Mouse (Mus musculus): ENCODE measurements at regions not wholly inside any gene's neighbourhood (a gene's known extent, or its start where the extent isn't known, plus 50 kb on each side); places are given as distances from the start of the nearest gene placed in this dataset.

DNA sequence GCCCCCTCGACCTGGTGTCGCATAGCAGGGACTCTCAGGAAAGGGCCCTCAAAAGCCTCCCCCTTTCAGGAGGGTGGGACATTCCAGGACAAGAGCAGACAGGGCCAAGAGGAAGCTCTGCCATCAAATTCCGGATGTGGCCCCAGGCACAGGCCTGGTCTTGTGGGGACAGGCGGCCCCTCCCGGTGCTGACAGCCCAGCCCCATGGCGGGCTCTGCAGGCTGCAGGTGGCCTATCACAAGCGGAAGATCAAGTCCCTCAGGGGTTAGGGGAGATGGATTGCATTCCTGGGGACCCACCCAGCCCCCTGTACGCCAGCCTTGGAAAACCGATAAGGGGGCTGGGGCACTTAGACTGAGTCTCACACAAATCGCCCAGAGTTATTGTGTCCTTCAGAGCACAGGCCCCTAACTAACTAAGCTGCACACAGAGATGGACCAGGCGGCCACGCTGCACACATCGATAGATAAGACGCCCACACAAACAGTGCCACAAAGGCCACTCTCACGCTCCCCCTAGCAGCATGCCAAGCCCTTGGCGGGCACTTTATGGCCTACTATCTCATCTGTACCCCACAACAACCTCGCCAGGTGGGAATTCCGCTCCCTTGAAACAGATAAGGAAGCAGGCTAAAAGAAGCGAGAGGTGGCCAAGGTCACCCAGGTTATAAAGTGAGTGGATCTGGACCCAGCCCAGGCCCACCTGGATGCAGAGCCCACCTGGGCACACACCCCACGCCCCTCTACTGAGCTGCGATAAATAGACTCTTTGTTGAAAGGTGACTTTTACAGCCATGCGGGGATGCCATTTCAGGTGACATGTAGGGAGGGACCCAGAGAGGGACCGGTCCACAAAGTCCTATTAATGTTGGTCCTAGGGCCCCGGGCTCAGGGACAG is 55.5 kb downstream of the Gm5294 start:
- Histone ChIP-seq H3K4me2 (replicated peaks; ENCODE audit: low read depth, low read length) (no peak overlapping the region), H3K27ac (ENCODE audit: low read length) (no peak overlapping the region), H3K27me3 (replicated peaks; ENCODE audit: insufficient read depth, low read length) (no peaks in the 10 kb centered on the region), H3K36me3 (ENCODE audit: insufficient read depth, low read length) (no peaks in the 10 kb centered on the region), H3K4me1 (ENCODE audit: insufficient read depth, low read depth, low read length) (no peaks in the 10 kb centered on the region), H3K9me3 (ENCODE audit: low read length) (no peaks in the 10 kb centered on the region), H3K9ac (replicated peaks; ENCODE audit: low read depth) (no peak overlapping the region), H3K4me3 (ENCODE audit: low read depth, low read length) (no peak overlapping the region)
- no peak for DNase-seq (ENCODE audit: low spot score)
- WGBS = 53% methylated on average over 24 of the region's 24 CpGs
- no peak for TF ChIP-seq CTCF (IDR thresholded peaks at IDR 0.05)
- no peak for TF ChIP-seq EP300 (IDR thresholded peaks at IDR 0.05)
- ATAC-seq = no peak

DNA sequence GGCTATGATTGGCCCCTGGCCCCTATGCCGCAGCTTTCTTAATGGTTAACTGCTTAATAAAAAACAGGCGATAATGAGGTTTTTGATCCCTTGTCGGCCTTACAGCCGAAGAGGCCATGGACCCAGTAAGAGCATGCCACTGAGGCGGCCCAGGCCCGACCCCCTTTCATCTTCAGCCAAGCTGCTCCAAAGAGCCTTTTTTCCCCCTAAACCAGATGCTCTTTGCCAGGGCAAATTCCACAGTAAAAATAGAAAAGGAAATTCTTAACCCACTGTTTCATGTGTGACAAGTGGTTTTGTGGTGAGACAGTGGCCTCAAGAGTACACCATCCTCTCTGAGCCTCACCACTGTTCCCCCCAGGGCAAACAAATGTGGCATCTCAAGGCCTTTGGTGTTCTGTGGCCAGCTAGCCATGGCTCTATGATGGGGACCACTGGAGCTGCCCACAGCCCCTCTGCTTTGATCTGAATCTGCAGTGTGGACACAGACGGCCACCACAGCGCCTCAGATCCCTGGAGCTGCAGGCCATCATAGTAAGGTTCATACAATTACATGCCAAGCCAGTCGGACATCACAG is 61.9 kb downstream of the Gm5294 start:
- H3K4me2 ChIP-seq (replicated peaks; ENCODE audit: low read depth, low read length) = no peak overlapping the region
- no peaks in the 10 kb centered on the region for H3K4me1 ChIP-seq (ENCODE audit: insufficient read depth, low read depth, low read length)
- H3K27ac ChIP-seq (ENCODE audit: low read length) = no peak overlapping the region
- H3K27me3 ChIP-seq (replicated peaks; ENCODE audit: insufficient read depth, low read length) = no peaks in the 10 kb centered on the region
- no peaks in the 10 kb centered on the region for H3K36me3 ChIP-seq (ENCODE audit: insufficient read depth, low read length)
- TF ChIP-seq CTCF (IDR thresholded peaks at IDR 0.05) (no peak), EP300 (IDR thresholded peaks at IDR 0.05) (no peak)
- ATAC-seq = no peak
- H3K4me3 ChIP-seq (ENCODE audit: low read depth, low read length) = no peak overlapping the region
- whole genome bisulfite sequencing = 53% methylated on average over 9 of the region's 9 CpGs
- no peaks in the 10 kb centered on the region for H3K9me3 ChIP-seq (ENCODE audit: low read length)
- no peak overlapping the region for H3K9ac ChIP-seq (replicated peaks; ENCODE audit: low read depth)
- no peak for DNase-seq (ENCODE audit: low spot score)

DNA sequence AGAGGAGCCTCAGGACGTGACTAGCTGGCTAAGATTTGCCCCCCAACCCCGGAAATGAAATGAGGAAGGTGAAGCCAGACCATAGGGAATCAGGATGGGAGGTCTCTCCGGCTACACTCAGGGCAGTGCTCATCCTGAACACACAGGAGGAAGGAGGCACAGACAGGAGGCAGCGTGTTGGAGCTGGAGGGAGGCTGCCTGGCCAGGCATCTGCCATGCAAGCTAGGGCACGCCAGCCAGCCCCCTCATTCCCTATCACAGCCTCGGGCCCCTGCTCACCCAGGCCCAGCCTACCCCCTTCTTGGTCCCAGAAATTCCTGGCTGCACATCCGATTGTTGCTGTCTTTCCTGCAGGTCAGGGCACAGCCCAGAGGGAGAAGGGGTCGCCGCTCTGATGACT is 63.7 kb downstream of the Gm5294 start:
- no peak for ATAC-seq
- no peak for DNase-seq (ENCODE audit: low spot score)
- no peak overlapping the region for H3K27ac ChIP-seq (ENCODE audit: low read length)
- no peak overlapping the region for H3K4me2 ChIP-seq (replicated peaks; ENCODE audit: low read depth, low read length)
- H3K9me3 ChIP-seq (ENCODE audit: low read length) = no peaks in the 10 kb centered on the region
- no peaks in the 10 kb centered on the region for H3K36me3 ChIP-seq (ENCODE audit: insufficient read depth, low read length)
- no peak overlapping the region for H3K9ac ChIP-seq (replicated peaks; ENCODE audit: low read depth)
- WGBS = 65% methylated on average over 9 of the region's 9 CpGs
- H3K27me3 ChIP-seq (replicated peaks; ENCODE audit: insufficient read depth, low read length) = no peaks in the 10 kb centered on the region
- H3K4me3 ChIP-seq (ENCODE audit: low read depth, low read length) = no peak overlapping the region
- H3K4me1 ChIP-seq (ENCODE audit: insufficient read depth, low read depth, low read length) = no peaks in the 10 kb centered on the region
- TF ChIP-seq CTCF (IDR thresholded peaks at IDR 0.05) (no peak), EP300 (IDR thresholded peaks at IDR 0.05) (no peak)

DNA sequence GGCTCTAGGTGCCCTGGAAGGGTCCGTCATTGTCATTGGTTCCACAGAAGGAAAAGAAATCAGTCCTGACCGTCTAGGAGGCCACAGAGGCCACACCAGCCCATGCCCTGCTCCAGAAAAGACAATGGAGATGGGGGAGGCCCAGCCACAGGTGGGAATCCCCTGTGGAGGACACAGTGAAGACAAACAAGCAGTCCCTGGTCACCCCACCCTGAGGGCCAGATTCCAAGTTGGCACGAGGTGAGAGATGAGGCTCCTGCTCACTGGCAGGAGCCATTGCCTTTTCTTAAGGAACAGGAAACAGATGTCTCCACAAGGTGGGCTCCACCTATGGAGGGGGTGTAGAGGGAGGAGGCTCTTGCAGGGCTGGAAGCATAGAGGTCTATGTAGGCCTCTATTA is 66.0 kb downstream of the Gm5294 start:
- H3K9ac ChIP-seq (replicated peaks; ENCODE audit: low read depth) = no peak overlapping the region
- no peak overlapping the region for H3K4me3 ChIP-seq (ENCODE audit: low read depth, low read length)
- no peaks in the 10 kb centered on the region for H3K4me1 ChIP-seq (ENCODE audit: insufficient read depth, low read depth, low read length)
- ATAC-seq (no peak), DNase-seq (ENCODE audit: low spot score) (no peak)
- H3K36me3 ChIP-seq (ENCODE audit: insufficient read depth, low read length) = no peaks in the 10 kb centered on the region
- TF ChIP-seq EP300 (IDR thresholded peaks at IDR 0.05) (no peak), CTCF (IDR thresholded peaks at IDR 0.05) (no peak)
- H3K27ac ChIP-seq (ENCODE audit: low read length) = no peak overlapping the region
- 65% methylated on average over 3 of the region's 3 CpGs for WGBS
- no peaks in the 10 kb centered on the region for H3K27me3 ChIP-seq (replicated peaks; ENCODE audit: insufficient read depth, low read length)
- H3K4me2 ChIP-seq (replicated peaks; ENCODE audit: low read depth, low read length) = no peak overlapping the region
- no peaks in the 10 kb centered on the region for H3K9me3 ChIP-seq (ENCODE audit: low read length)

- H3K4me2 ChIP-seq (replicated peaks; ENCODE audit: low read depth, low read length) = no peak overlapping the region
- ATAC-seq = peak; percentile 76
Observed at GRCm38 (mm10) chr5:138888749-138889148, 68.9 kb downstream of the Gm5294 start.

GRCm38 (mm10) chr5:138889760-138890159 is 69.9 kb downstream of the Gm5294 start:
- Histone ChIP-seq H3K9ac (replicated peaks; ENCODE audit: low read depth) (no peak overlapping the region), H3K27me3 (replicated peaks; ENCODE audit: insufficient read depth, low read length) (no peaks in the 10 kb centered on the region), H3K27ac (ENCODE audit: low read length) (no peak overlapping the region), H3K4me1 (ENCODE audit: insufficient read depth, low read depth, low read length) (no peaks in the 10 kb centered on the region), H3K4me2 (replicated peaks; ENCODE audit: low read depth, low read length) (no peak overlapping the region), H3K4me3 (ENCODE audit: low read depth, low read length) (no peak overlapping the region), H3K36me3 (ENCODE audit: insufficient read depth, low read length) (no peaks in the 10 kb centered on the region), H3K9me3 (ENCODE audit: low read length) (no peaks in the 10 kb centered on the region)
- TF ChIP-seq CTCF (IDR thresholded peaks at IDR 0.05) (no peak), EP300 (IDR thresholded peaks at IDR 0.05) (no peak)
- ATAC-seq = no peak
- no peak for DNase-seq (ENCODE audit: low spot score)
- 58% methylated on average over 5 of the region's 5 CpGs for WGBS

More at GRCm38 (mm10) chr5:138888749-138889148, 68.9 kb downstream of the Gm5294 start:
- DNase-seq (ENCODE audit: low spot score) = peak; percentile 41
- Histone ChIP-seq H3K4me1 (ENCODE audit: insufficient read depth, low read depth, low read length) (no peaks in the 10 kb centered on the region), H3K4me3 (ENCODE audit: low read depth, low read length) (no peak overlapping the region), H3K27me3 (replicated peaks; ENCODE audit: insufficient read depth, low read length) (no peaks in the 10 kb centered on the region), H3K36me3 (ENCODE audit: insufficient read depth, low read length) (no peaks in the 10 kb centered on the region), H3K9ac (replicated peaks; ENCODE audit: low read depth) (no peak overlapping the region), H3K27ac (ENCODE audit: low read length) (no peak overlapping the region), H3K9me3 (ENCODE audit: low read length) (no peaks in the 10 kb centered on the region)
- peak; percentile 72 for TF ChIP-seq EP300 (IDR thresholded peaks at IDR 0.05)
- 0 out of 2 replicates have a peak, but pooled peaks have one; percentile 17 for TF ChIP-seq CTCF (IDR thresholded peaks at IDR 0.05)
- 38% methylated on average over 9 of the region's 9 CpGs for WGBS
